Mouse (Mus musculus) testis, adult 2 months (tissue): ENCODE data around the gene Serpinb11. TPM values are rescaled to one million over a fixed set of nuclear protein-coding genes. Genes with fewer than 3 reads are reported as not detected.

Experiments
- H3K27ac ChIP-seq: fragments of 200-500 bp; 2 replicates; pipeline ENCODE4 v1.5.1; 2012; ENCODE audit warnings: low read depth, low read length; ENCODE audit not compliant: control insufficient read depth, insufficient read depth
- H3K27me3 ChIP-seq: fragments of 200-500 bp; 2 replicates; pipeline ENCODE4 v1.6.1; 2012; ENCODE audit warnings: mild to moderate bottlenecking, low read length, moderate library complexity; ENCODE audit not compliant: control insufficient read depth, insufficient read depth
- H3K36me3 ChIP-seq: fragments of 200-500 bp; 2 replicates; pipeline ENCODE4 v1.6.1; 2012; ENCODE audit warnings: mild to moderate bottlenecking, low read length; ENCODE audit not compliant: control insufficient read depth, insufficient read depth
- H3K4me1 ChIP-seq: fragments of 200-500 bp; 2 replicates; pipeline ENCODE4 v1.6.1; 2012; ENCODE audit warnings: low read length; ENCODE audit not compliant: control insufficient read depth, insufficient read depth
- H3K4me3 ChIP-seq: fragments of 200-500 bp; 2 replicates; pipeline ENCODE4 v1.5.1; 2012; ENCODE audit warnings: low read depth, mild to moderate bottlenecking, low read length, moderate library complexity, mixed read lengths; ENCODE audit not compliant: control insufficient read depth
- CTCF ChIP-seq: fragments of 200-500 bp; IDR thresholded peaks from 2 replicates; pipeline ENCODE4 v1.5.1; 2012; ENCODE audit warnings: low read depth, mild to moderate bottlenecking, inconsistent platforms, low read length, moderate library complexity; ENCODE audit not compliant: control insufficient read depth, insufficient read depth, insufficient replicate concordance
- POLR2A ChIP-seq: fragments of 200-500 bp; IDR thresholded peaks from 2 replicates; pipeline ENCODE4 v1.6.1; 2012; ENCODE audit warnings: low read depth, mild to moderate bottlenecking, inconsistent platforms, low read length, moderate library complexity; ENCODE audit not compliant: control insufficient read depth
- polyA plus RNA-seq: library from polyadenylated mRNA; depleted of rRNA; stranded (reverse); fragments of >200 nt; gene quantifications from 2 replicates; pipeline ENCODE4 v1.2.3, GENCODE M21; 2012; rRNA removed

The Serpinb11 gene
- polyA plus RNA-seq, 1 experiment: not detected

GRCm38 (mm10) chr1:107402082-107402481 is 41.1 kb downstream of the Serpinb11 start:
- H3K27me3 ChIP-seq: no peaks in the 10 kb centered on the region
- H3K36me3 ChIP-seq: no peaks in the 10 kb centered on the region
- no peaks in the 10 kb centered on the region for H3K4me1 ChIP-seq
- H3K27ac ChIP-seq: no peak overlapping the region
- TF ChIP-seq CTCF (no peak), POLR2A (no peak)
- H3K4me3 ChIP-seq: no peak overlapping the region

GRCm38 (mm10) chr1:107414650-107415049 is 53.7 kb downstream of the Serpinb11 start:
- no peak overlapping the region for H3K4me3 ChIP-seq
- H3K27me3 ChIP-seq: no peaks in the 10 kb centered on the region
- no peak for TF ChIP-seq CTCF
- no peak for TF ChIP-seq POLR2A
- no peaks in the 10 kb centered on the region for H3K4me1 ChIP-seq
- no peak overlapping the region for H3K27ac ChIP-seq
- H3K36me3 ChIP-seq: no peaks in the 10 kb centered on the region

- TF ChIP-seq CTCF (no peak), POLR2A (no peak)
- Histone ChIP-seq H3K36me3 (no peaks in the 10 kb centered on the region), H3K27ac (no peak overlapping the region), H3K4me1 (no peaks in the 10 kb centered on the region), H3K27me3 (no peaks in the 10 kb centered on the region), H3K4me3 (no peak overlapping the region)
Measured at GRCm38 (mm10) chr1:107422487-107422886, 61.5 kb downstream of the Serpinb11 start.

Other genes with a start within 250 kb of the Serpinb11 start
- gene Serpinb3b, start 82.8 kb upstream of the Serpinb11 start, polyA plus RNA-seq: not detected in 2 replicates
- gene Serpinb3c, start 82.8 kb upstream of the Serpinb11 start, polyA plus RNA-seq: not detected in 2 replicates
- 0.07 and 0.09 TPM in 2 replicates for gene Serpinb7, start 38.5 kb downstream of the Serpinb11 start, polyA plus RNA-seq
- 0.12 and 0.17 TPM in 2 replicates for gene Serpinb2, start 150.2 kb downstream of the Serpinb11 start, polyA plus RNA-seq
- gene Serpinb8, start 228.8 kb downstream of the Serpinb11 start, polyA plus RNA-seq: 0.07 and 0.32 TPM in 2 replicates